Mouse (Mus musculus) E14TG2a.4 (cell line): ENCODE results near the gene Slc22a17.

Source experiments
- CTCF ChIP-seq: conservative IDR thresholded peaks from 2 replicates; pipeline ENCODE4 v1.5.1; 2014; ENCODE audit warnings: low read length
- POU5F1 ChIP-seq: IDR thresholded peaks from 2 replicates; pipeline ENCODE4 v1.6.1; 2014; ENCODE audit warnings: low read length, borderline replicate concordance

GRCm38 (mm10) chr14:54960769-54961168, 47.8 kb upstream of the Slc22a17 start:
- no peak for TF ChIP-seq CTCF
- no peak for TF ChIP-seq POU5F1
